Mouse (Mus musculus) liver, embryonic 14.5 days (tissue): Measurements from ENCODE around the gene Epb41l1.

Source experiments
- CTCF ChIP-seq: IDR thresholded peaks from 2 replicates; pipeline ENCODE4 v1.5.1; 2016; ENCODE audit warnings: antibody characterized with exemption, low read depth, control low read depth
- EP300 ChIP-seq: IDR thresholded peaks from 2 replicates; pipeline ENCODE4 v1.6.1; 2016; ENCODE audit warnings: antibody characterized with exemption, low read depth

DNA sequence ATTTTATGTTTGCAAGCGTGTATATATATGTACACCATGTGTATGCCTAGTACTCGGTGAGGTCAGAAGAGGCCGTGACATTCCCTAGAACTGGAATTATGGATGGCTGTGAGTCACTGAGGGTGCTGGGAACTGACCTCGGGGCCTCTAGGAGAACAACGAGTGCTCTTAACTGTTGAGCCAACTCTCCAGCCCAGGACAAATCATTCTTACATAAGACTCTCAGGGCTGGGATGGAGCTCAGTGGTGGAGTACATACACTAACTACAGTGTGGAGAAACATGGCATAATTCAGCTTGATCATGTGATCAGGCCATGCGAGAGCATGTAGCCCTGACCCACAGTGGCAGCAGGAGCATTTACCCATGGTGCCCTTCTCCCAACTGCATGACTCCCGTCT is 22.7 kb upstream of the Epb41l1 start:
- TF ChIP-seq CTCF: no peak
- no peak for TF ChIP-seq EP300
